Mouse (Mus musculus) hindbrain, embryonic 14.5 days (tissue): ENCODE results near the gene Tex37. TPM values are rescaled to one million over a fixed set of nuclear protein-coding genes. Genes with fewer than 3 reads are reported as not detected.

Experiments used
- ATAC-seq: fragments of 200-750 bp; cut with Nextera tagmentation; 2 replicates; pipeline ENCODE4 v1.8.0; 2017; ENCODE audit warnings: moderate number of reproducible peaks, mild to moderate bottlenecking, moderate TSS enrichment, moderate library complexity; ENCODE audit not compliant: low FRiP score
- DNase-seq: peaks from one replicate; pipeline ENCODE4 v3.0.0-alpha.2; 2015; ENCODE audit warnings: low spot score
- H3K27ac ChIP-seq: fragments of 300-500 bp; sonication (generic); 2 replicates; pipeline ENCODE4 v1.5.1; 2014; ENCODE audit warnings: mild to moderate bottlenecking, moderate library complexity
- H3K27me3 ChIP-seq: fragments of 300-500 bp; sonication (generic); 2 replicates; pipeline ENCODE4 v1.6.1; 2014; ENCODE audit warnings: mild to moderate bottlenecking, low read length, mixed read lengths; ENCODE audit not compliant: control insufficient read depth, insufficient read depth
- H3K36me3 ChIP-seq: fragments of 300-500 bp; sonication (generic); replicated peaks from 2 replicates; pipeline ENCODE4 v1.6.1; 2014; ENCODE audit not compliant: control insufficient read depth, insufficient read depth
- H3K4me1 ChIP-seq: fragments of 300-500 bp; sonication (generic); replicated peaks from 2 replicates; pipeline ENCODE4 v1.6.1; 2014; ENCODE audit warnings: antibody characterized with exemption, low read length, mixed read lengths; ENCODE audit not compliant: control insufficient read depth, insufficient read depth
- H3K4me2 ChIP-seq: fragments of 300-500 bp; sonication (generic); replicated peaks from 2 replicates; pipeline ENCODE4 v1.6.1; 2014; ENCODE audit warnings: mild to moderate bottlenecking, moderate library complexity
- H3K4me3 ChIP-seq: fragments of 300-500 bp; sonication (generic); replicated peaks from 2 replicates; pipeline ENCODE4 v1.5.1; 2014; ENCODE audit warnings: mild to moderate bottlenecking, low read length
- H3K9ac ChIP-seq: fragments of 300-500 bp; sonication (generic); 2 replicates; pipeline ENCODE4 v1.6.1; 2014
- H3K9me3 ChIP-seq: fragments of 300-500 bp; sonication (generic); 2 replicates; pipeline ENCODE4 v1.6.1; 2016; ENCODE audit warnings: low read length; ENCODE audit not compliant: control insufficient read depth
- WGBS: fragments of 180-500 bp; shearing (Covaris S2); extraction: QIAGEN DNeasy Blood & Tissue Kit; methylation state at CpG from one replicate; pipeline ENCODE4 v1.1.7; 2014; 5-methylcytosine and 5-hydroxymethylcytosine counted together
- polyA plus RNA-seq: library from polyadenylated mRNA; unstranded; fragments of >200 nt; fragmentation: Nextera tagmentation; extraction: Ambion mirVana; gene quantifications from 2 replicates; pipeline ENCODE4 v1.2.1, GENCODE M21; 2014

The Tex37 gene
- not detected in 2 replicates for polyA plus RNA-seq

DNA sequence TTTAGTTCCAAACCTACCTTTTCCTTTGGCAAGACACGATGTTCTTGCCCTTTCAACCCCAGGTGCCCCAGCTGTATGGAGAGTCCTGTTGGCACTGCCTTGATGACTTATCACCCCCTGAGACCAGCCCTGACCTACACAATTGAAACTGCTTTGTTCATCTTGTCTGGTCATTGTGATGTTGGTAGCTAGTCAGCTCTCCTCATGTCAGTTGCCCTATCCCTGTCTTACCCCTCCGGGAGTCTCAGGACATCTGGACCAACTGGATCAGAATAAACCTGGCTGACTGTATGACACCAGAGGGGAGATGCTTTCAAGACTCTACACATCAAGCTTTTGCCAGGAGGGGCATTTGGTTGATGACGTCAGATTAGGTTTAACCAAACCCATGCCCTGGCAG is at the start of gene Tex37:
Gene Tex37 (minus strand): TSS at position 101 of the 400 bp plus-strand sequence.
- H3K4me2 ChIP-seq: no peak within 1 kb of the TSS
- no peak within 1 kb of the TSS for H3K4me3 ChIP-seq
- no peaks in the 10 kb centered on the region for H3K9me3 ChIP-seq
- H3K27ac ChIP-seq: no peak within 1 kb of the TSS
- H3K27me3 ChIP-seq: no peaks in the 10 kb centered on the region
- WGBS: 89% methylated on average over 3 of the region's 3 CpGs
- H3K36me3 ChIP-seq: no peaks in the 10 kb centered on the region
- H3K4me1 ChIP-seq: peaks cover 10% of the 10 kb centered on the region; the same call in 1 of the 2 replicates
- ATAC-seq (no peak), DNase-seq (no peak)
- H3K9ac ChIP-seq: no peak within 1 kb of the TSS

DNA sequence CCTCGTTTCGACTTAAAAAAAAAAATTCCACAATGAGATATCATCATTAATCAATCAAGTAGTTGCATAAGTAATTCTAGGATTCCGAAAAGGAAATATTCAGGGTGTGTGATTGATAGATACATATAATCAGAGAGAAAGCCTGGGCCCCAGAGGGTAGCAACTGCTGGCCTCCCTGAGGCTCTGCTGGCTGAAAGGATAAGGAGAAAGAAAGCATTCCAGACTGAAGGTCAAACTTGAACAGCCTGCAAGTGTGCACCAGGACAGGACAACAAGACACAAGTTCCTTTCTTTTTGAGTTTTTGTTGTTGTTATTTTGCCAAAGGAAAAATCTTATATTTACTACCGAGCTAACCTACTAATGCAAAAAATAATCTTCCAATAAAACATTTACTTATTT is 49.6 kb upstream of the Tex37 start:
- Histone ChIP-seq H3K27ac (no peak overlapping the region), H3K27me3 (peaks cover 11% of the 10 kb centered on the region), H3K36me3 (no peaks in the 10 kb centered on the region), H3K9me3 (no peaks in the 10 kb centered on the region), H3K9ac (no peak overlapping the region), H3K4me1 (no peaks in the 10 kb centered on the region; the same call in 1 of the 2 replicates), H3K4me3 (no peak overlapping the region), H3K4me2 (no peak overlapping the region)
- ATAC-seq: no peak
- no peak for DNase-seq
- 54% methylated on average over 4 of the region's 4 CpGs for WGBS

DNA sequence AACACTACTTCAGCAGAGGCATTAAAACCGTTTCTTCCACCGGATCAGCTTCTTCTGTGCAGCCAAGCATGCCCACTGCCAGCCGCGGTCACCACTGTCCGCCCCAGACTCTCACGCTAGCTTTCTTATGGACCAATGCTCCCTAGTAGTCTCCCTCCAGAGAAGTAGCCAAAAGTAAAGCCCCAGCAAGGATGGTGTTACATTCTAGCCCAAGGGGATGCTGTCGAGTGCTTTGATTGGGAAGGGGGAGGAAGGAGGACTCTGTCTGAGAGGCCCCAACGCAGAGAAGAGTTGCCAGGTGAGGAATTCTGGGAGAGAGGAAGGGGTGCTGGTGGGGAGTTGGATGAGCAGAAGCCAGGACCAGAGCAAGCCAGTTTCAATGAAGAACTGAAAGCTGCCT is 48.7 kb upstream of the Tex37 start:
- H3K4me2 ChIP-seq: peak overlapping the region; percentile 38
- peaks cover 15% of the 10 kb centered on the region for H3K27me3 ChIP-seq
- no peak overlapping the region for H3K27ac ChIP-seq
- no peaks in the 10 kb centered on the region; the same call in 1 of the 2 replicates for H3K4me1 ChIP-seq
- no peaks in the 10 kb centered on the region for H3K36me3 ChIP-seq
- no peak overlapping the region for H3K4me3 ChIP-seq
- DNase-seq (no peak), ATAC-seq (no peak)
- no peaks in the 10 kb centered on the region for H3K9me3 ChIP-seq
- H3K9ac ChIP-seq: peak overlapping the region; percentile 17; the same call in 1 of the 2 replicates
- WGBS: 1% methylated on average over 7 of the region's 8 CpGs

DNA sequence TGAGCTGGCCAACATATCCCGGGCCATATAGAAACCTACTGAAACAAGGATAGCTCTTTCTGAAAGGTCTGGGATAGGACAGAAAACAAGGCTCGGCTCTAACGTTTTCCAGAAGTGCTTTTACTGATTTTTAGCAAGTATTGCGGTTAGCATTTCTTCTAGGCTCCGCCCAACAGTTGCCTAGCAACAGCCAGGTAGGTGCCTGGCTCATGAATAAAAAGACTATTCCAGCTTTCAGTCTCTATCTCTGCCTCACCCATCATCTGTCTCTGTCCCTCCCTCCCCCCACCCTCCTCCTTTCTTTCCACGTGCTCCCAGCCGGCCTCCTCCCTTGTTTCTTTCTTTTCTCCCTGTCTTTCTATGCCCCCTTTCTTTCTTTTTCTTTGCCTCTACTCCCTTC is 47.0 kb upstream of the Tex37 start:
- no peaks in the 10 kb centered on the region for H3K9me3 ChIP-seq
- no peak overlapping the region for H3K4me2 ChIP-seq
- H3K9ac ChIP-seq: no peak overlapping the region
- ATAC-seq: no peak
- H3K4me1 ChIP-seq: no peaks in the 10 kb centered on the region; the same call in 1 of the 2 replicates
- H3K36me3 ChIP-seq: no peaks in the 10 kb centered on the region
- 19% methylated on average over 7 of the region's 7 CpGs for WGBS
- H3K27ac ChIP-seq: no peak overlapping the region
- DNase-seq: no peak
- H3K27me3 ChIP-seq: peaks cover 15% of the 10 kb centered on the region
- H3K4me3 ChIP-seq: no peak overlapping the region

DNA sequence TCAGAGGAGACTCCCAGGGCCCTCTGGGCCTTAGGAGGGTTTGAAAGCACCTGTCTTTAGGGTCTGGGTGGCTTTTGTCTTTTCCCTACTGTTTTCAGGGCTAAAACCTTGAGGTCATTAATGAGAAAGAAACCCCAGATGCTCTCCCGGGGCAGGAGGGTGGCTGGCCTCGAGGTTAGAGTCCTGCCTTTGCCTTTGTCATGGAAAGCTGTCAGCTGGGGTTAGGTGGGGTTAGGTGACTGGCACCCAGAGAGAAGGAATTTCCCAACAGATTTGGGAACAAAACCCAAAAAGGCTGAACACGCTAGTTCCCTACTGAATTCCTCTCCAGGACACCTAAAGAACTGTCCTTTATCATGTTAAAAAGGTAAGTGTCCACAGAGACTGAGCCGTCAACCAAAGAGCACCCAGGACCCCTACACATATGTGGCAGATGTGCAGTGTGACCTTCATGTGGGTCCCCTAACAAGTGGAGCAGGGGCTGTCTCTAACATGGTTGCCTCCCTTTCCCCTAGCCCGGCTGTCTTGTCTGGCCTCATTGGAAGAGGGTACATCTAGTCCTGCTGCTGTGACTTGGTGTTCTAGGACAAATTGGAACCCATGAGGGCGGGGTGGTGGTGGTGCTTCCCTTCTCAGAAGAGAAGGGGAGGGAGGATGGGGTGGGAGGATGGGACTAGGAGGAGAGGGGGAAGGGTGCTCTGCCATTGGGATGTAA is 45.5 kb upstream of the Tex37 start:
- no peak overlapping the region for H3K9ac ChIP-seq
- no peaks in the 10 kb centered on the region for H3K9me3 ChIP-seq
- H3K4me2 ChIP-seq: no peak overlapping the region
- no peaks in the 10 kb centered on the region; the same call in 1 of the 2 replicates for H3K4me1 ChIP-seq
- no peak for ATAC-seq
- H3K36me3 ChIP-seq: no peaks in the 10 kb centered on the region
- DNase-seq: no peak
- H3K27me3 ChIP-seq: peaks cover 22% of the 10 kb centered on the region
- WGBS: 27% methylated on average over 6 of the region's 6 CpGs
- no peak overlapping the region for H3K27ac ChIP-seq
- no peak overlapping the region for H3K4me3 ChIP-seq

DNA sequence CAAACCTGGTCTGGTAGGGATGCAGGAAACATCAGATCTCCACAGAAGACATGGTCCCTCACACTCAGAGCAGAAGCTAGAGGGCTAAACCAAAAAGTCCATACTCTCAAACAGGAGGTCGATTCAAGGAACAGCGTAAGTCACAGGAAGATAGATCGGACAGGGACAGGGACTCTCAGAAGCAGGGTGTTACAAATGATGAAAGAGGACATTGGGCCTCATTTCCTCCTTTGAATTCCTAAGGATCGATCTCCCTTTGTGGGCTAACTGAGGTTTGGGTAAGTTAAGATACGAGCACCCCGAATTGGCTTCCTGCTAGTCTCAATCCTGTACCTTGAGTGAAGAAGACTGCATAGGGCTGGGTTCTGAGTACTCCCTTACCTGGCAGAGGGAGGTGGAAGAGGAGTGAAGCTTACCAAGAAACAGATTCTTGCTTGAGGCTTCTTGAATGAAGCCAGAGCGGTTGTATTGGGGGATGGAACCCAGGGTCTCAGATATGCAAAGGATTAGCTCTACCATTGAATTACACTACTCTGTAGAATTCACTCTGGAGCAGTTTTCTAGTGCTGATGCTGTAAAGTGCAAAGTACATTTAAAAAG is 38.7 kb upstream of the Tex37 start:
- no peak overlapping the region for H3K9ac ChIP-seq
- ATAC-seq: no peak
- peaks cover 12% of the 10 kb centered on the region for H3K4me1 ChIP-seq
- H3K27ac ChIP-seq: no peak overlapping the region
- DNase-seq: no peak
- 14% methylated on average over 7 of the region's 7 CpGs for WGBS
- H3K4me3 ChIP-seq: peak overlapping the region; percentile 39
- H3K36me3 ChIP-seq: no peaks in the 10 kb centered on the region
- peak overlapping the region; percentile 89 for H3K4me2 ChIP-seq
- peaks cover 74% of the 10 kb centered on the region for H3K27me3 ChIP-seq
- no peaks in the 10 kb centered on the region for H3K9me3 ChIP-seq

DNA sequence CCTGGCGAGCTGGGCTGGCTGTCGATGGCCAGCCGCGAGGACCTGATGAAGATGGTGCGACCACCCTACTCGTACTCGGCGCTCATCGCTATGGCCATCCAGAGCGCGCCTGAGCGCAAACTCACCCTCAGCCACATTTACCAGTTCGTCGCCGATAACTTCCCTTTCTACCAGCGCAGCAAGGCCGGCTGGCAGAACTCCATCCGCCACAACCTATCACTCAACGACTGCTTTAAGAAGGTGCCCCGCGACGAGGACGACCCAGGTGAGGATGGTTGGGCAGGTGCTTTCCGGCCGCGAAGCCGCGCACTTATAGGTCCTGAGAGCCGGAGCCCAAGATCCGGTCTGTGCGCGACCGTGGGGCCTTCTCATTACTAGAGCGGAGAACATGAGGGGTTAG is 38.2 kb upstream of the Tex37 start:
- Histone ChIP-seq H3K27ac (no peak overlapping the region), H3K4me3 (peak overlapping the region; percentile 39), H3K4me2 (peak overlapping the region; percentile 89), H3K9me3 (no peaks in the 10 kb centered on the region), H3K27me3 (peaks cover 74% of the 10 kb centered on the region), H3K36me3 (no peaks in the 10 kb centered on the region), H3K9ac (0 out of 2 replicates have a peak overlapping the region, but pooled peaks have one; percentile 34), H3K4me1 (peaks cover 12% of the 10 kb centered on the region)
- under 1% methylated on average over 34 of the region's 34 CpGs for WGBS
- no peak for DNase-seq
- ATAC-seq: peak; percentile 66

DNA sequence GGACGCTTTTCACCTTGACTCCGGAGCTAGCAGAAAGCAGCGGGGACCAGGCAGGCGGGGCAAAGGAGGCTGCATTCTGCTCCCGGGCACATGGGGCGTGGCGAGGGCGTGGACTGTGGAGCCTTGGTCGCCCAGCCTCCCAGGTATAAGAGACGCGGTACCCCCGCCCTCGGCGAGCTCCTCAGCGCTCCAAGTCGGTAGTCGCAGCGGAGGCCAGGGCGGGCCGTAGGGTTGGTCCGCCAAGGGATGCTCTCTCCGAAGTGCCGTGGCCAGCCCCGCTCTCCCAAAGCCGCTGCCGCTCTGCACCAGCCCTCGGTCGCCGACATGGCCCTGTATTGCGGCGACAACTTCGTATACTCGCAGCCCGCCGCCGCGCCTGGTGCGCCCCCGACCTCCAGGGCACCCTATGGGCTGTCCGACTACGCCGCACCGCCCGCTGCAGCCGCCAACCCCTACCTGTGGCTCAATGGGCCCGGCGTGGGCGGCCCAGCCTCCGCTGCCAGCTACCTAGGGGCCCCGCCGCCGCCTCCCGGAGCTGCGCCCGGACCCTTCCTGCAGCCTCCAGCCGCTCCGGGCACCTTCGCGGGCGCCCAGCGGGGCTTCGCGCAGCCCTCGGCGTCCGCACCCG is 37.7 kb upstream of the Tex37 start, which contains the start of gene Foxi3:
Gene Foxi3 (plus strand): TSS at position 247 of the 628 bp plus-strand sequence.
- no peak within 1 kb of the TSS for H3K27ac ChIP-seq
- H3K4me3 ChIP-seq: peak within 1 kb of the TSS; percentile 39
- peak; percentile 63 for ATAC-seq
- H3K4me2 ChIP-seq: peak within 1 kb of the TSS; percentile 89
- DNase-seq: no peak
- no peaks in the 10 kb centered on the region for H3K36me3 ChIP-seq
- H3K9me3 ChIP-seq: no peaks in the 10 kb centered on the region
- under 1% methylated on average over 58 of the region's 67 CpGs for WGBS
- H3K9ac ChIP-seq: 0 out of 2 replicates have a peak within 1 kb of the TSS, but pooled peaks have one; percentile 34
- H3K27me3 ChIP-seq: peaks cover 79% of the 10 kb centered on the region
- peaks cover 12% of the 10 kb centered on the region for H3K4me1 ChIP-seq

DNA sequence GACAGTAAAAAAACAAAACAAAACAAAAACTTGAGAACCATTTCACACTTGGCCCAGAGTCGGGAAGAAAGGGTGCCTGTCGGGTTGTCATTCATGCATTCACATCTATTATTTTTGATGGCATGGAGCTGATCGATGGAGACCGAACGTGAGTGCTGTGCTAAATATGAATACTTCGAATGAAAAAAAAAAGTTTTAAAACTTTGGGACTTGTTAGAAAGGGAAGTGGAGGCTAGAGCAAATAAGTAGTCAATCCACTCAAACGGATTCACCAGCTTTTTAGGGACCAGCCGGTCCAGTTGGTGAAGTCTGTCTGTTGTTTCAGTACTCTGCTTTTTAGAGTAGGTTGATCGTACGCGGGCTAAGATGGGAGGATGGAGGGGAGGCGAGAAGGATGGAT is 37.1 kb upstream of the Tex37 start:
- H3K9me3 ChIP-seq: no peaks in the 10 kb centered on the region
- ATAC-seq (no peak), DNase-seq (no peak)
- no peak overlapping the region for H3K9ac ChIP-seq
- no peak overlapping the region for H3K27ac ChIP-seq
- peak overlapping the region; percentile 89 for H3K4me2 ChIP-seq
- peaks cover 79% of the 10 kb centered on the region for H3K27me3 ChIP-seq
- peak overlapping the region; percentile 39 for H3K4me3 ChIP-seq
- H3K4me1 ChIP-seq: peaks cover 12% of the 10 kb centered on the region
- WGBS: 2% methylated on average over 12 of the region's 12 CpGs
- no peaks in the 10 kb centered on the region for H3K36me3 ChIP-seq
